Mouse (Mus musculus) lung, adult 2 months (tissue): ENCODE data around the gene R3hdml.

Experiments used
- CTCF ChIP-seq: fragments of 200-500 bp; IDR thresholded peaks from 2 replicates; pipeline ENCODE4 v1.5.1; 2011; ENCODE audit warnings: mild to moderate bottlenecking, low read length, control low read depth; ENCODE audit not compliant: insufficient read depth
- POLR2A ChIP-seq: fragments of 200-500 bp; IDR thresholded peaks from 2 replicates; pipeline ENCODE4 v1.6.1; 2011; ENCODE audit warnings: low read depth, mild to moderate bottlenecking, control low read depth, low read length, borderline replicate concordance; ENCODE audit errors: extremely low read depth

- TF ChIP-seq CTCF (no peak), POLR2A (no peak)
Measured at GRCm38 (mm10) chr2:163502219-163502618, 10.1 kb downstream of the R3hdml start.
